Mouse (Mus musculus) CH12.LX (cell line): ENCODE data around the gene Klf5. TPM values are rescaled to one million over a fixed set of nuclear protein-coding genes. Genes with fewer than 3 reads are reported as not detected.

ENCODE experiments used
- DNase-seq: peaks from one replicate; pipeline ENCODE4 v3.0.0-alpha.2; 2013; ENCODE audit errors: extremely low read depth
- H3K27ac ChIP-seq: 2 replicates; pipeline ENCODE4 v1.5.1; 2012; ENCODE audit warnings: low read depth, mild to moderate bottlenecking, control low read depth, moderate library complexity; ENCODE audit not compliant: insufficient read depth
- H3K27me3 ChIP-seq: replicated peaks from 2 replicates; pipeline ENCODE3; 2012; ENCODE audit warnings: inconsistent platforms
- H3K36me3 ChIP-seq, 2 experiments: replicated peaks in 1 of 2; 2 replicates each; pipeline versions ENCODE3 to v1.6.1; 2012; ENCODE audit warnings: inconsistent platforms in 1 of 2, low read length in 1 of 2, mild to moderate bottlenecking in 1 of 2, mixed read lengths in 1 of 2, moderate library complexity in 1 of 2; ENCODE audit not compliant: control insufficient read depth in 1 of 2, insufficient read depth in 1 of 2
- H3K4me1 ChIP-seq, 2 experiments: 2 replicates each; pipeline ENCODE4 v1.6.1; 2012; ENCODE audit warnings: inconsistent platforms in 1 of 2, moderate library complexity in 1 of 2; ENCODE audit not compliant: insufficient read depth in 2 of 2, control insufficient read depth in 1 of 2
- H3K4me2 ChIP-seq: 2 replicates; pipeline ENCODE4 v1.6.1; 2012; ENCODE audit warnings: low read depth, mild to moderate bottlenecking, control low read depth; ENCODE audit not compliant: poor library complexity, insufficient read depth, severe bottlenecking
- H3K4me3 ChIP-seq, 3 experiments: fragments of 150-350 bp in 1 of 3; sonication (generic) in 1 of 3; replicated peaks in 1 of 3; 2 replicates each; pipeline versions ENCODE3 to v1.5.1; 2011 to 2012; ENCODE audit warnings: low read depth in 2 of 3, low read length in 2 of 3, mild to moderate bottlenecking in 2 of 3, moderate library complexity in 2 of 3, control low read depth in 1 of 3, improper control_type of control experiment in 1 of 3, inconsistent platforms in 1 of 3, mixed read lengths in 1 of 3; ENCODE audit not compliant: poor library complexity in 1 of 3
- H3K79me2 ChIP-seq: replicated peaks from 2 replicates; pipeline ENCODE4 v1.6.1; 2012; ENCODE audit warnings: mild to moderate bottlenecking, moderate library complexity; ENCODE audit not compliant: control insufficient read depth, poor library complexity, insufficient read depth, severe bottlenecking; ENCODE audit errors: extremely low read depth
- H3K9ac ChIP-seq: 2 replicates; pipeline ENCODE4 v1.6.1; 2012; ENCODE audit warnings: low read depth, mild to moderate bottlenecking, control low read depth, moderate library complexity; ENCODE audit not compliant: insufficient read depth
- H3K9me3 ChIP-seq: replicated peaks from 2 replicates; pipeline ENCODE3; 2012; ENCODE audit warnings: low read length, inconsistent platforms, mixed read lengths
- CHD1 ChIP-seq: IDR thresholded peaks from 2 replicates; pipeline ENCODE4 v1.6.1; 2012; ENCODE audit warnings: low read depth, low read length, improper control_type of control experiment, inconsistent platforms
- ELF1 ChIP-seq: IDR thresholded peaks from 2 replicates; pipeline ENCODE4 v1.6.1; 2014; ENCODE audit warnings: low read depth, mild to moderate bottlenecking, inconsistent platforms, low read length, improper control_type of control experiment
- GABPA ChIP-seq: IDR thresholded peaks from 2 replicates; pipeline ENCODE4 v1.6.1; 2012; ENCODE audit warnings: low read depth, low read length, improper control_type of control experiment, inconsistent platforms; ENCODE audit not compliant: insufficient replicate concordance
- JUND ChIP-seq: conservative IDR thresholded peaks from 2 replicates; pipeline ENCODE4 v1.6.1; 2011; ENCODE audit warnings: low read depth, low read length, improper control_type of control experiment
- MAFK ChIP-seq: IDR thresholded peaks from 2 replicates; pipeline ENCODE4 v1.6.1; 2011; ENCODE audit warnings: low read length, improper control_type of control experiment; ENCODE audit not compliant: insufficient replicate concordance
- MAX ChIP-seq: IDR thresholded peaks from 2 replicates; pipeline ENCODE4 v1.6.1; 2011; ENCODE audit warnings: low read length, improper control_type of control experiment
- MAZ ChIP-seq: IDR thresholded peaks from 2 replicates; pipeline ENCODE4 v1.6.1; 2012; ENCODE audit warnings: low read depth, mild to moderate bottlenecking, inconsistent platforms, low read length, improper control_type of control experiment, moderate library complexity
- MYC ChIP-seq: IDR thresholded peaks from 2 replicates; pipeline ENCODE4 v1.6.1; 2011; ENCODE audit warnings: low read depth, mild to moderate bottlenecking, improper control_type of control experiment, low read length
- NELFE ChIP-seq: IDR thresholded peaks from 2 replicates; pipeline ENCODE4 v1.6.1; 2011; ENCODE audit warnings: low read depth, low read length, improper control_type of control experiment
- NRF1 ChIP-seq: IDR thresholded peaks from 2 replicates; pipeline ENCODE4 v1.6.1; 2014; ENCODE audit warnings: low read depth, mild to moderate bottlenecking, inconsistent platforms, low read length, improper control_type of control experiment, moderate library complexity
- PAX5 ChIP-seq: IDR thresholded peaks from 2 replicates; pipeline ENCODE4 v1.6.1; 2012; ENCODE audit warnings: low read length, inconsistent platforms, mixed read lengths
- POLR2AphosphoS2 ChIP-seq: IDR thresholded peaks from 2 replicates; pipeline ENCODE4 v1.6.1; 2011; ENCODE audit warnings: low read depth, low read length, improper control_type of control experiment
- RAD21 ChIP-seq: IDR thresholded peaks from 2 replicates; pipeline ENCODE4 v1.6.1; 2011; ENCODE audit warnings: low read depth, mild to moderate bottlenecking, low read length, improper control_type of control experiment, moderate library complexity
- RCOR1 ChIP-seq: conservative IDR thresholded peaks from 2 replicates; pipeline ENCODE4 v1.6.1; 2012; ENCODE audit warnings: low read depth, mild to moderate bottlenecking, inconsistent platforms, low read length, improper control_type of control experiment
- SIN3A ChIP-seq: IDR thresholded peaks from 2 replicates; pipeline ENCODE4 v1.6.1; 2012; ENCODE audit warnings: low read length, improper control_type of control experiment, inconsistent platforms
- TBP ChIP-seq: conservative IDR thresholded peaks from 2 replicates; pipeline ENCODE4 v1.6.1; 2011; ENCODE audit warnings: low read depth, low read length, improper control_type of control experiment
- TCF12 ChIP-seq: IDR thresholded peaks from 2 replicates; pipeline ENCODE4 v1.6.1; 2014; ENCODE audit warnings: low read depth, mild to moderate bottlenecking, inconsistent platforms, low read length, improper control_type of control experiment
- USF2 ChIP-seq: conservative IDR thresholded peaks from 2 replicates; pipeline ENCODE4 v1.6.1; 2011; ENCODE audit warnings: low read depth, low read length, improper control_type of control experiment
- ZMIZ1 ChIP-seq: IDR thresholded peaks from 2 replicates; pipeline ENCODE4 v1.6.1; 2012; ENCODE audit warnings: low read depth, mild to moderate bottlenecking, inconsistent platforms, low read length, improper control_type of control experiment
- ZNF384 ChIP-seq: IDR thresholded peaks from 2 replicates; pipeline ENCODE4 v1.6.1; 2012; ENCODE audit warnings: low read depth, low read length, improper control_type of control experiment, inconsistent platforms
- dilution Hi-C: fragments of 300-500 bp; cut with MboI; formaldehyde crosslinking; loops from 2 replicates; pipeline ENCODE4 v1.14.3; 2020; ENCODE audit warnings: low sequenced_read_pairs; ENCODE audit not compliant: extremely low pct_unique_long_range_greater_than_20kb, extremely low pct_ligation_motif_present
- in situ Hi-C: fragments of 300-500 bp; cut with MboI; formaldehyde crosslinking; loops from 3 replicates; pipeline ENCODE4 v1.14.3; 2019; ENCODE audit warnings: low sequenced_read_pairs, low pct_ligation_motif_present, low pct_unique_long_range_greater_than_20kb, mixed read lengths
- polyA plus RNA-seq: library from polyadenylated mRNA; unstranded; fragments of >175 nt; gene quantifications from 2 replicates; pipeline ENCODE4 v1.2.1, GENCODE M21; 2012; ENCODE audit warnings: low read depth; ENCODE audit not compliant: insufficient read length
- total RNA-seq, 2 experiments: library from RNA; depleted of rRNA; stranded (reverse); fragments of 300-350 nt in 1 of 2; fragments of >200 nt in 1 of 2; gene quantifications; 2 replicates each; pipeline ENCODE4 v1.2.3; 2012 to 2014

Gene Klf5
- total and polyA plus RNA-seq, 3 experiments: 0.08 TPM; not detected in 2

- Histone ChIP-seq H3K4me2 (no peak overlapping the region), H3K4me1 (peaks cover 0 to 37% of the 10 kb centered on the region in 2 experiments; a peak in 3 of 4 replicates), H3K9me3 (no peaks in the 10 kb centered on the region), H3K27ac (no peak overlapping the region), H3K4me3 (no peak overlapping the region), H3K27me3 (no peaks in the 10 kb centered on the region), H3K9ac (no peak overlapping the region), H3K36me3 (no peaks in the 10 kb centered on the region), H3K79me2 (no peaks in the 10 kb centered on the region)
- in situ Hi-C loops: no loop called here
- TF ChIP-seq PAX5: no peak
- no peak for TF ChIP-seq JUND
- TF ChIP-seq NRF1: no peak
- no peak for TF ChIP-seq TCF12
- TF ChIP-seq RAD21: no peak
- TF ChIP-seq ZMIZ1: no peak
- TF ChIP-seq CHD1: no peak
- no peak for TF ChIP-seq ZNF384
- TF ChIP-seq POLR2AphosphoS2: no peak
- TF ChIP-seq MYC: no peak
- TF ChIP-seq RCOR1: no peak
- no peak for TF ChIP-seq SIN3A
- TF ChIP-seq TBP: no peak
- TF ChIP-seq USF2: no peak
- TF ChIP-seq ELF1: no peak
- no peak for TF ChIP-seq MAZ
- TF ChIP-seq MAFK: no peak
- no peak for TF ChIP-seq GABPA
- TF ChIP-seq MAX: no peak
- no peak for DNase-seq
- dilution Hi-C loops: no loop called here
Measured at GRCm38 (mm10) chr14:99278763-99279486, 19.6 kb upstream of the Klf5 start.

- no peak overlapping the region for H3K4me3 ChIP-seq
Measured at GRCm38 (mm10) chr14:99280399-99280798, 18.1 kb upstream of the Klf5 start.

More at GRCm38 (mm10) chr14:99280399-99280798, 18.1 kb upstream of the Klf5 start:
- dilution Hi-C loops: no loop called here
- H3K9me3 ChIP-seq: no peaks in the 10 kb centered on the region
- no peak for DNase-seq
- H3K4me2 ChIP-seq: no peak overlapping the region
- TF ChIP-seq GABPA (no peak), NELFE (no peak)
- in situ Hi-C loops: no loop called here
- H3K79me2 ChIP-seq: no peaks in the 10 kb centered on the region
- peaks cover 0 to 24% of the 10 kb centered on the region in 2 experiments; a peak in 3 of 4 replicates for H3K4me1 ChIP-seq
- no peak overlapping the region for H3K9ac ChIP-seq
- no peaks in the 10 kb centered on the region for H3K36me3 ChIP-seq
- no peak overlapping the region for H3K27ac ChIP-seq
- no peaks in the 10 kb centered on the region for H3K27me3 ChIP-seq
